Mouse (Mus musculus) kidney, adult 2 months (tissue): ENCODE data around the gene Tfpi. TPM values are rescaled to one million over a fixed set of nuclear protein-coding genes. Genes with fewer than 3 reads are reported as not detected.

Experiments used
- DNase-seq: peaks from one replicate; pipeline ENCODE4 v3.0.0; 2021
- H3K27ac ChIP-seq: fragments of 200-500 bp; 2 replicates; pipeline ENCODE4 v1.5.1; 2012; ENCODE audit warnings: low read depth, low read length, control low read depth, inconsistent platforms; ENCODE audit not compliant: insufficient read depth
- H3K27me3 ChIP-seq: fragments of 200-500 bp; replicated peaks from 2 replicates; pipeline ENCODE4 v1.6.1; 2012; ENCODE audit warnings: mild to moderate bottlenecking, moderate library complexity, low read length, inconsistent platforms; ENCODE audit not compliant: control insufficient read depth, insufficient read depth
- H3K36me3 ChIP-seq: fragments of 200-500 bp; 2 replicates; pipeline ENCODE4 v1.6.1; 2012; ENCODE audit warnings: mild to moderate bottlenecking, moderate library complexity, low read length, inconsistent platforms; ENCODE audit not compliant: control insufficient read depth, insufficient read depth
- H3K4me1 ChIP-seq: fragments of 200-500 bp; 2 replicates; pipeline ENCODE4 v1.6.1; 2011; ENCODE audit warnings: low read length; ENCODE audit not compliant: control insufficient read depth, insufficient read depth
- H3K4me3 ChIP-seq: fragments of 200-500 bp; 2 replicates; pipeline ENCODE4 v1.5.1; 2011; ENCODE audit warnings: mild to moderate bottlenecking, low read depth, low read length, control low read depth; ENCODE audit not compliant: insufficient read depth
- CTCF ChIP-seq: fragments of 200-500 bp; conservative IDR thresholded peaks from 2 replicates; pipeline ENCODE4 v1.5.1; 2011; ENCODE audit warnings: low read depth, mild to moderate bottlenecking, control low read depth, low read length, moderate library complexity, mixed read lengths; ENCODE audit not compliant: insufficient read depth, insufficient read length
- POLR2A ChIP-seq: fragments of 200-500 bp; IDR thresholded peaks from one replicate; pipeline ENCODE4 v1.6.1; 2011; ENCODE audit warnings: low read depth, low read length, control low read depth
- WGBS: fragments of 180-500 bp; shearing (Covaris S2); methylation state at CpG from one replicate; pipeline ENCODE4 v1.1.7; 2018; 5-methylcytosine and 5-hydroxymethylcytosine counted together
- polyA plus RNA-seq: library from polyadenylated mRNA; depleted of rRNA; stranded (reverse); fragments of >200 nt; gene quantifications from 2 replicates; pipeline ENCODE4 v1.2.3, GENCODE M21; 2012; rRNA removed

Gene Tfpi
- polyA plus RNA-seq, 1 experiment = 6.9 TPM

DNA sequence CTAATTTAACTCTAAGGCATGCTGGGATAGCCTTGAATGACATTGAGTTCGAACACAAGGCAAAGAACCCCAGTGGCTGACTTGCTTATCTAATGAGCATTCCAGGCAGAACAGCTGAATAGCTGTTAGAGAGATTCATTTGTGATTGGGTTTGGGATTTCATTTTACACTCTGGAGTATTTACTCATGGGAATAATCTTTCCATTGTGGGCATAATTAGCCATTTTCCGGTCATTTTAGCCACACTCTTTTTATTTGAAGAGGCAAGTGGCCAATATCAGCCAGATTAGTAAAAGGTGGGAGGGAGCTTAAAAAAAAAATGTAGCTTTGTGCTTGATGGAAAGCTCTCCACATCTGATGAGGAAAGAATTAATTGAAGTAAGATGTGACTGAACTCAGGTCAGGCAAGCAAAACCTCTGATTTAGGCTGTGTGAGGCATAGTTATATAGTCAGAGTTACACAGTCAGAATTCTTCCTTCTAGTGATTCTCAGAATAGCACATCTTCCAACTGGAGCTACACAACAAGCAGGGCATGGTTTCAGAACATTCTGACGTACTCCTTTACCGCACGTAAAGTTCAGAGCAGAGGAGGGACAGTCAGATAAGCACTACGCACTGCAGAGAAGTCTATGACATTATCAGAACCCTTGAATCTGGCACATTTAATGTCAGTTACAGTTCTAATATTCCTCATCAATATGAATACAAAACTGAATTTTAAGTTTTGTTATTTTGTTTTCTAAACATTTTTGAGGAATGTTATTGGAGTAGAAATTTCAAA, 91.5 kb downstream of the Tfpi start:
- no peaks in the 10 kb centered on the region for H3K27me3 ChIP-seq
- H3K4me1 ChIP-seq = 0 out of 2 replicates have a peak, but pooled peaks cover 7% of the 10 kb centered on the region
- H3K36me3 ChIP-seq = no peaks in the 10 kb centered on the region
- TF ChIP-seq POLR2A (no peak), CTCF (no peak)
- peak overlapping the region; percentile 50; the same call in 1 of the 2 replicates for H3K27ac ChIP-seq
- H3K4me3 ChIP-seq = no peak overlapping the region
- WGBS = 87% methylated on average over 6 of the region's 6 CpGs
- no peak for DNase-seq

DNA sequence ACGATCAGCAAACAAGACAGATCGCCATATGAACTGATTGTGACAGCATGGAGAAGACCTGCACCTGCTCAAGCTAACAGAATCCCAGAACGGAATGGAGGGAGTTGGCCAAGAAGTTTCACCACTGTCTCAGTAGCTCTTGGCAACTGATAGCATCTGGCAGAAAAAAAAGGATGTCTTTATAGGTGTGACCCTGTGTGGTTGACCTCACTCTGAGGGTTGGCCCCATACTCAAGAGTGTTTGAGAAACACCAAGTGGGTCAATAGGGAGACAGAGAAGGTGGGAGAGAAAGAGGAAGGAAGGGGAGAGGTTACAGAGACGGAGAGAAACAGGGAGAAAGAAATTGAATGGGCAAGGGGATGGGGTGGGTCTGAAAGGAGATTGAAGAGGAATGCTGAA, 92.7 kb downstream of the Tfpi start:
- H3K4me3 ChIP-seq = no peak overlapping the region
- H3K36me3 ChIP-seq = no peaks in the 10 kb centered on the region
- TF ChIP-seq CTCF (no peak), POLR2A (no peak)
- H3K27me3 ChIP-seq = no peaks in the 10 kb centered on the region
- 79% methylated on average over 4 of the region's 4 CpGs for WGBS
- no peak overlapping the region for H3K27ac ChIP-seq
- 0 out of 2 replicates have a peak, but pooled peaks cover 7% of the 10 kb centered on the region for H3K4me1 ChIP-seq
- DNase-seq = no peak

Other genes starting within 250 kb of the Tfpi start
- 6.6 and 9.8 TPM in 2 replicates for gene Calcrl, start 51.4 kb downstream of the Tfpi start, polyA plus RNA-seq
- 53.2 and 58.7 TPM in 2 replicates for gene Ctnnd1, start 174.0 kb upstream of the Tfpi start, polyA plus RNA-seq
- gene Btbd18, start 182.3 kb upstream of the Tfpi start, polyA plus RNA-seq = 0.02 TPM in 1 of 2 replicates, not detected in the other
- gene Selenoh, start 194.0 kb upstream of the Tfpi start, polyA plus RNA-seq = 29.6 and 32.2 TPM in 2 replicates
- gene Gm28635, start 201.3 kb upstream of the Tfpi start, polyA plus RNA-seq = not detected in 2 replicates
- gene Med19, start 201.6 kb upstream of the Tfpi start, polyA plus RNA-seq = 7.8 and 9.3 TPM in 2 replicates
- gene Tmx2, start 202.4 kb upstream of the Tfpi start, polyA plus RNA-seq = 188 and 193 TPM in 2 replicates
- 59.6 and 65.8 TPM in 2 replicates for gene Zdhhc5, start 238.4 kb upstream of the Tfpi start, polyA plus RNA-seq